1 mouse cellular context compared by ENCODE assay signal in the genomic region with DNA sequence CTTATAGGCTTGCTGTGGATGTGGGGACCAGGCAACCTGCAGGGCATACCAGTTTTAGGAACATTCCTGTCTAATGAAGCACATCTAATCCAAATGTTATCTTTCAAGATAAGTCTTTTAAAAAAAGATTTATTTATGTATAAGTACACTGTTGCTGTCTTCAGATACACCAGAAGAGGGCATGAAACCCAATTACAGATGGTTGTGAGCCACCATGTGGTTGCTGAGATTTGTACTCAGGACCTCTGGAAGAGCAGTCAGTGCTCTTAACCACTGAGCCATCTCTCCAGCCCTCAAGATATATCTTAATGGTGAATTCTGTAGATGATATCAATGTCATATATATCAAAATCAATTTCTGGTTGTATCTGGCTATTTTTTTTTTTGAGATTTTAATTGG.
TF ChIP-seq lines count a peak whose summit lies in the region.

No protein-coding gene starts in this region.

TF ChIP-seq in MEL, 35 proteins besides CTCF, POLR2A, EP300 and RAD21:
- TF ChIP-seq TCF12 (IDR thresholded peaks at IDR 0.05; ENCODE audit: low read depth, low read length) (no peak), RCOR1 (IDR thresholded peaks at IDR 0.05; ENCODE audit: low read depth, low read length) (0 out of 2 replicates have a peak, but pooled peaks have one; percentile 7), MAX (IDR thresholded peaks at IDR 0.05; ENCODE audit: low read length) (0 out of 2 replicates have a peak, but pooled peaks have one; percentile 25), POLR2AphosphoS2 (IDR thresholded peaks at IDR 0.05; ENCODE audit: low read length) (no peak), SMC3 (IDR thresholded peaks at IDR 0.05; ENCODE audit: low read depth, low read length) (peak; percentile 5; the same call in 1 of the 2 replicates), SIN3A (IDR thresholded peaks at IDR 0.05; ENCODE audit: low read length) (no peak)
